Mouse (Mus musculus) adrenal gland, adult 8-10 months (tissue): ENCODE results near the gene 4930402F06Rik. TPM values are rescaled to one million over a fixed set of nuclear protein-coding genes. Genes with fewer than 3 reads are reported as not detected.

ENCODE experiments used
- DNase-seq: peaks from one replicate; pipeline ENCODE4 v3.0.0; 2022
- total RNA-seq, 4 experiments: library from RNA; stranded (reverse); gene quantifications; 2 replicates each; pipeline ENCODE4 v1.2.4; 2022

4930402F06Rik gene
- total RNA-seq, 4 experiments from 2014 or later = not detected

GRCm38 (mm10) chr2:35416473-35416872 lies 19.5 kb upstream of the 4930402F06Rik start:
- no peak for DNase-seq

- DNase-seq = no peak
Measured at GRCm38 (mm10) chr2:35412810-35413209, 15.8 kb upstream of the 4930402F06Rik start.

- no peak for DNase-seq
Measured at GRCm38 (mm10) chr2:35412246-35412645, 15.3 kb upstream of the 4930402F06Rik start.

GRCm38 (mm10) chr2:35411640-35412190 lies 14.7 kb upstream of the 4930402F06Rik start:
- no peak for DNase-seq

GRCm38 (mm10) chr2:35409466-35409865 lies 12.5 kb upstream of the 4930402F06Rik start:
- DNase-seq = no peak

GRCm38 (mm10) chr2:35408409-35409110 lies 11.6 kb upstream of the 4930402F06Rik start:
- DNase-seq = no peak

- no peak for DNase-seq
Measured at GRCm38 (mm10) chr2:35407878-35408277, 10.9 kb upstream of the 4930402F06Rik start.

- DNase-seq = no peak
Measured at GRCm38 (mm10) chr2:35407266-35407665, 10.3 kb upstream of the 4930402F06Rik start.

GRCm38 (mm10) chr2:35406611-35407010 lies 9.6 kb upstream of the 4930402F06Rik start:
- DNase-seq = no peak

GRCm38 (mm10) chr2:35402391-35402790 lies 5.4 kb upstream of the 4930402F06Rik start:
- DNase-seq = no peak

GRCm38 (mm10) chr2:35400739-35401138 lies 3.8 kb upstream of the 4930402F06Rik start:
- no peak for DNase-seq

- no peak for DNase-seq
Measured at GRCm38 (mm10) chr2:35398184-35398828, 1.3 kb upstream of the 4930402F06Rik start.

- DNase-seq = peak; percentile 30
Measured at GRCm38 (mm10) chr2:35397590-35398173, 707 bp upstream of the 4930402F06Rik start.

- no peak for DNase-seq
Measured at GRCm38 (mm10) chr2:35385441-35385871, 11.5 kb downstream of the 4930402F06Rik start.

- no peak for DNase-seq
Measured at GRCm38 (mm10) chr2:35379306-35379705, 17.7 kb downstream of the 4930402F06Rik start.

GRCm38 (mm10) chr2:35377600-35377999 lies 19.4 kb downstream of the 4930402F06Rik start:
- DNase-seq = no peak

- no peak for DNase-seq
Measured at GRCm38 (mm10) chr2:35373003-35373402, 24.0 kb downstream of the 4930402F06Rik start.

- DNase-seq = no peak
Measured at GRCm38 (mm10) chr2:35370686-35371085, 26.3 kb downstream of the 4930402F06Rik start.

GRCm38 (mm10) chr2:35367629-35368028 lies 29.3 kb downstream of the 4930402F06Rik start, which contains the start of gene 4930568D16Rik:
Gene 4930568D16Rik (minus strand): TSS chr2:35367729.
- DNase-seq = no peak

GRCm38 (mm10) chr2:35349184-35349583 lies 47.8 kb downstream of the 4930402F06Rik start:
- no peak for DNase-seq

- no peak for DNase-seq
Measured at GRCm38 (mm10) chr2:35345984-35346383, 51.0 kb downstream of the 4930402F06Rik start.

GRCm38 (mm10) chr2:35342605-35343004 lies 54.4 kb downstream of the 4930402F06Rik start:
- no peak for DNase-seq

- DNase-seq = peak; percentile 37
Measured at GRCm38 (mm10) chr2:35338707-35339106, 58.3 kb downstream of the 4930402F06Rik start.
